Mouse (Mus musculus) liver, postnatal 0 days (tissue): ENCODE data around the gene Stard3. TPM values are rescaled to one million over a fixed set of nuclear protein-coding genes. Genes with fewer than 3 reads are reported as not detected.

Experiments used
- ATAC-seq: fragments of 200-750 bp; cut with Nextera tagmentation; 2 replicates; pipeline ENCODE4 v1.8.0; 2017; ENCODE audit warnings: mild to moderate bottlenecking, moderate library complexity
- DNase-seq: peaks from one replicate; pipeline ENCODE4 v3.0.0-alpha.2; 2016
- H3K27ac ChIP-seq: fragments of 300-500 bp; sonication (generic); 2 replicates; pipeline ENCODE4 v1.5.1; 2014; ENCODE audit warnings: antibody characterized with exemption, moderate library complexity, mild to moderate bottlenecking, low read depth
- H3K27me3 ChIP-seq: fragments of 300-500 bp; sonication (generic); 2 replicates; pipeline ENCODE4 v1.6.1; 2014; ENCODE audit warnings: low read length, control low read depth, mixed read lengths; ENCODE audit not compliant: insufficient read depth
- H3K36me3 ChIP-seq: fragments of 300-500 bp; sonication (generic); replicated peaks from 2 replicates; pipeline ENCODE4 v1.6.1; 2014; ENCODE audit warnings: mild to moderate bottlenecking, control low read depth, low read length, moderate library complexity, mixed read lengths; ENCODE audit not compliant: insufficient read depth
- H3K4me1 ChIP-seq: fragments of 300-500 bp; sonication (generic); 2 replicates; pipeline ENCODE4 v1.6.1; 2014; ENCODE audit warnings: antibody characterized with exemption, mild to moderate bottlenecking, control low read depth; ENCODE audit not compliant: insufficient read depth
- H3K4me2 ChIP-seq: fragments of 300-500 bp; sonication (generic); 2 replicates; pipeline ENCODE4 v1.6.1; 2014; ENCODE audit warnings: low read depth, mild to moderate bottlenecking, low read length, moderate library complexity, mixed read lengths
- H3K4me3 ChIP-seq: fragments of 300-500 bp; sonication (generic); 2 replicates; pipeline ENCODE4 v1.5.1; 2014; ENCODE audit warnings: low read depth, low read length
- H3K9ac ChIP-seq: fragments of 300-500 bp; sonication (generic); replicated peaks from 2 replicates; pipeline ENCODE4 v1.6.1; 2014; ENCODE audit warnings: mild to moderate bottlenecking, moderate library complexity
- H3K9me3 ChIP-seq: fragments of 300-500 bp; sonication (generic); 2 replicates; pipeline ENCODE4 v1.6.1; 2016; ENCODE audit warnings: mild to moderate bottlenecking, control low read depth, low read length, mixed read lengths
- CTCF ChIP-seq: sonication (generic); IDR thresholded peaks from 2 replicates; pipeline ENCODE4 v1.5.1; 2016; ENCODE audit warnings: antibody characterized with exemption, low read depth
- EP300 ChIP-seq: IDR thresholded peaks from 2 replicates; pipeline ENCODE4 v1.6.1; 2016; ENCODE audit warnings: antibody characterized with exemption, low read depth, mild to moderate bottlenecking
- WGBS: fragments of 180-500 bp; shearing (Covaris S2); extraction: QIAGEN DNeasy Blood & Tissue Kit; methylation state at CpG from one replicate; pipeline ENCODE4 v1.1.7; 2014; ENCODE audit not compliant: insufficient replicate concordance; 5-methylcytosine and 5-hydroxymethylcytosine counted together
- polyA plus RNA-seq: library from polyadenylated mRNA; unstranded; fragments of >200 nt; fragmentation: Nextera tagmentation; extraction: Ambion mirVana; gene quantifications from 2 replicates; pipeline ENCODE4 v1.2.1, GENCODE M21; 2015

Gene Stard3
- polyA plus RNA-seq, 1 experiment from 2014 or later, result 15.4 TPM

DNA sequence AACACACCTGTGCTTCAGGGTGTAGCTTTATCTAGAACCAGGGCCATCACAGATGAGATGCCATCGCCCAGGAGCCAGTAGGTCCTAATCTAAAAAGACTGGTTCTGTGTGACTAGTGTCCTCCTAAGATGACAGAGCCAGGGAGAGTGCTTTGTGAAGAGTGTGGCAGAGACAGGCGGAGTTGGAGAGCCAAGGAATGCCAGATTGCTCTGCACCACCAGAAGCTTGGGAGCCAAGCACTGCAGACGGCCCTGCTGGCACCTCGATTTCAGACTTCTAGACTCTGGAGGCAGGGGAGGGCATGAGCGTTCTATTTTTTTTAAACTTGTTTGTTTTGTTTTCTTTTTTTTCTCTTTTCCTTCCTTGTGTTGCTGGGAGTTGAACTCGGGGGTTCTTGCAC lies 11.2 kb downstream of the Stard3 start:
- no peak for ATAC-seq
- H3K36me3 ChIP-seq, result peaks cover 3% of the 10 kb centered on the region
- H3K4me2 ChIP-seq, result no peak overlapping the region
- H3K9ac ChIP-seq, result no peak overlapping the region
- peaks cover 4% of the 10 kb centered on the region; the same call in 1 of the 2 replicates for H3K4me1 ChIP-seq
- 69% methylated on average over 6 of the region's 6 CpGs for WGBS
- no peak overlapping the region for H3K4me3 ChIP-seq
- no peak for DNase-seq
- no peak overlapping the region for H3K27ac ChIP-seq
- no peaks in the 10 kb centered on the region for H3K27me3 ChIP-seq
- H3K9me3 ChIP-seq, result no peaks in the 10 kb centered on the region
- TF ChIP-seq CTCF (no peak), EP300 (no peak)

DNA sequence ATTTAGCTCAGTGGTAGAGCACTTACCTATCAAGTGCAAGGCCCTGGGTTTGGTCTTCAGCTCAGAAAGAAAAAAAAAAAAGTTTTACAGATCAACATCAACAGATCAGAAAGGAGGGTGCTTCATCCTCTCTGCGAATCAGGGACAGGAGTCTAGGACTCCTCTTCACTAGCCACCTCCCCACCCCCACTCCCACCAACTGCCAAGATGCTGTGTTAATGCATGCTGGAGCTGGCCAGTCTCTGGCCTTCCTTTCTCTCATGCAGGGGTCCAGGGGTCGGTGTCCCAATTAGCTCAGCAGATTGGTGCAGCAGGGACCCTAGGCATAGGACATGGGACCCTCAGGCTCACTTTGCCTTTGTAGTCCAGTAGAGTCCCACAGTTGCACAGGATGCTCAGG lies 12.4 kb downstream of the Stard3 start:
- DNase-seq, result no peak
- H3K27me3 ChIP-seq, result no peaks in the 10 kb centered on the region
- no peak overlapping the region for H3K4me3 ChIP-seq
- no peak for ATAC-seq
- peaks cover 13% of the 10 kb centered on the region for H3K36me3 ChIP-seq
- no peak overlapping the region for H3K9ac ChIP-seq
- H3K9me3 ChIP-seq, result no peaks in the 10 kb centered on the region
- TF ChIP-seq CTCF (no peak), EP300 (no peak)
- H3K4me2 ChIP-seq, result no peak overlapping the region
- H3K4me1 ChIP-seq, result 0 out of 2 replicates have a peak, but pooled peaks cover 4% of the 10 kb centered on the region
- WGBS, result 95% methylated on average over 2 of the region's 2 CpGs
- no peak overlapping the region for H3K27ac ChIP-seq

DNA sequence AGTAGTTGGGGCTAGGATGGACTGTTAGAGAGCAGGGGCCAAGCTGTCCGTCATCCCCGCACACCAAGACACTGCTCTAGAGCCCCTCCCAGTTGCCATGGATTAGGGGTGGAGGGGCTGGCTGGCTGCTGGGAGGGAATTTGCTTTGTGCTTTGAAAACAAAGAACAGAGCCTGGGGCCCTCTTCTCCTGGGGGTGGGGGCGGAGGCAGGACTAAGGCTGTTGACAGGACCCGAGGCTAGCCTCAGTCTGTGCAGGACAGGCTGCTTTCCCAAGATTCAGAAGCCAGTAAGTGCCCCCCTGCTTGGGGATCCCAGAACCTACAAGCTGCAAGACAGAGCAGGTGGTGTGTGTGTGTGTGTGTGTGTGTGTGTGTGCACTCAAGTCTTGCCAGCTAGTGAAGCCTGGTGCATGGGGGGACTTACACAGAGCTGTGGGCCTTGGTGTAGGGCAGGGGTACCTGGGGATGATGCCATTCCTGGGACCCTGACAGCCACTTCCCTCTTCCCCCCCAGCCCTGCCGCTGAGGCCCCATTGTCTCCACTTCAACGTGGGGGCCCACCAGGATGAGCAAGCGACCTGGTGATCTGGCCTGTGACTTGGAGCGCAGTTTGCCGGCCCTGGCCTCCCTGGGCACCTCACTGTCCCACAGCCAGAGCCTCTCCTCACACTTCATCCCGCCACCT lies 13.5 kb downstream of the Stard3 start:
- WGBS, result 65% methylated on average over 10 of the region's 10 CpGs
- no peaks in the 10 kb centered on the region for H3K4me1 ChIP-seq
- no peak overlapping the region for H3K4me3 ChIP-seq
- H3K4me2 ChIP-seq, result no peak overlapping the region
- DNase-seq (no peak), ATAC-seq (no peak)
- no peaks in the 10 kb centered on the region for H3K27me3 ChIP-seq
- H3K9ac ChIP-seq, result no peak overlapping the region
- TF ChIP-seq EP300, result no peak
- TF ChIP-seq CTCF, result no peak
- no peak overlapping the region for H3K27ac ChIP-seq
- H3K36me3 ChIP-seq, result peaks cover 24% of the 10 kb centered on the region
- no peaks in the 10 kb centered on the region for H3K9me3 ChIP-seq

DNA sequence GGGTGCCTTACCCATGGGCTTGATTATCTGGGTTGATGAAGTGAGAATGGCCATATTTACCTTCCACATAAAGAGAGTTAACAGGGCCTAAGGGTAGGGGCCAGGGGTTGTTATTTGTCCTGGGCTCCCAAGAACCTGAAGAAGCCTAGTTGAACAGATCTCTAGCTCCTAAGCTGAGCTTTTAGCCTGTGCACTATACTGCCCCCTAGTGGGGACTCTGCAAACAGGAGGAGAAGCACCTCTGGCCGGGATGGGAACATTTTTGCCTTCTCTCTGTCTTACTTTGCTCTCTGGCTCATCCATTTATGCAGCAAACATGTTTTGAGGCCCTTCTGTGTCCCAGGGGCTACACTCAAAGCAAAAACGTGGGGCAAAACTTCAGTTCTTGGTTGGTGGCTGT lies 14.2 kb downstream of the Stard3 start:
- Histone ChIP-seq H3K27ac (no peak overlapping the region), H3K4me2 (no peak overlapping the region), H3K4me1 (no peaks in the 10 kb centered on the region), H3K9me3 (no peaks in the 10 kb centered on the region), H3K4me3 (no peak overlapping the region), H3K27me3 (no peaks in the 10 kb centered on the region), H3K36me3 (peaks cover 29% of the 10 kb centered on the region), H3K9ac (no peak overlapping the region)
- DNase-seq (peak; percentile 74), ATAC-seq (no peak)
- WGBS, result 14% methylated on average over 2 of the region's 2 CpGs
- TF ChIP-seq EP300 (no peak), CTCF (peak; percentile 95)

DNA sequence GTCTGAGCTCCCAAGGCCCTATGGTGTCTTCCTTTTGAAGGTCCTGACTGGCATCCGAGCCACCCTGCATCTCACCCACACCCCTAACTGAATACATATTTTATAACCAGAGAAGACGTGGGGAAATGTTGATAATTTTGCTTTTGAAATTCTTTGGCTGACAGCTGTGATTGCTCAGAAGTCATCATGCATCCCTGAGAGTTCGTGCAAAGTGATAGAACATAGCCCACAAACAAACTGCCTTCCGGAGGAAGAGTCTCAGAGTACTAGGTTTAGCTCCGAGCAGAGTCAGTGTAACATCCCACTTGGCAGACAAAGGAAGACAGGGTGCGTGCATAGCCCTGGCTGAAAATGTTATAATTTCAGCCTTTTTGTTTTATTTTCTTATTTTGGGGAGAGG lies 15.1 kb downstream of the Stard3 start:
- Histone ChIP-seq H3K4me2 (no peak overlapping the region), H3K27me3 (no peaks in the 10 kb centered on the region), H3K9me3 (no peaks in the 10 kb centered on the region), H3K4me1 (no peaks in the 10 kb centered on the region), H3K4me3 (no peak overlapping the region), H3K36me3 (peaks cover 38% of the 10 kb centered on the region), H3K9ac (no peak overlapping the region), H3K27ac (no peak overlapping the region)
- DNase-seq, result no peak
- WGBS, result 78% methylated on average over 6 of the region's 6 CpGs
- no peak for TF ChIP-seq CTCF
- TF ChIP-seq EP300, result no peak
- no peak for ATAC-seq

DNA sequence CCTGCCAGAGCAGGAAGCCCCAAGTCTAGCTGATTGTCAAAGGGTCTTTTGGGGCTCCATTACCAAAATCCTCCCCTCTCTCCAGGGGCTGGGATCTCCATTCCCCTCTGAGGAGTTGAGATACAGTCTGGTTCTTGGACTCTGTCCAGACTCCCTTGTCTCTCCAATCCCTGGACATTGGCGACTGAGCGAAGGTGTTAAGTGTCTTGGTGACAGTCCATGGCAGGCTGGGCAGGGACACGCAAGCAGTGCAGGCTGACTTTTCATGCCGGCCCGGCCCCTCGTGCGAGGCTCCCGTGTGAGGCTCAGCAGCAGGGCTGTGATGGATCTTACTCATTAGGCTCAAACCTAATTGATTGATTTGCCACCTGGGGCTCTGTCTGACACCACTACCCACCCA lies 16.1 kb downstream of the Stard3 start:
- H3K36me3 ChIP-seq, result peaks cover 44% of the 10 kb centered on the region
- H3K27ac ChIP-seq, result no peak overlapping the region
- H3K9me3 ChIP-seq, result no peaks in the 10 kb centered on the region
- no peak for DNase-seq
- H3K27me3 ChIP-seq, result no peaks in the 10 kb centered on the region
- TF ChIP-seq EP300, result no peak
- TF ChIP-seq CTCF, result no peak
- WGBS, result 95% methylated on average over 8 of the region's 8 CpGs
- H3K9ac ChIP-seq, result no peak overlapping the region
- no peak for ATAC-seq
- no peak overlapping the region for H3K4me2 ChIP-seq
- H3K4me3 ChIP-seq, result no peak overlapping the region
- no peaks in the 10 kb centered on the region for H3K4me1 ChIP-seq
